Mouse (Mus musculus) stomach, embryonic 15.5 days (tissue): Measurements from ENCODE around the gene Gstm4. TPM values are rescaled to one million over a fixed set of nuclear protein-coding genes. Genes with fewer than 3 reads are reported as not detected.

Source experiments
- ATAC-seq: fragments of 200-750 bp; cut with Nextera tagmentation; 2 replicates; pipeline ENCODE4 v1.8.0; 2017; ENCODE audit warnings: low read depth, moderate number of reproducible peaks, moderate TSS enrichment; ENCODE audit not compliant: insufficient read depth, low FRiP score
- H3K27ac ChIP-seq: fragments of 300-500 bp; sonication (generic); 2 replicates; pipeline ENCODE4 v1.5.1; 2015; ENCODE audit warnings: mild to moderate bottlenecking, inconsistent platforms
- H3K27me3 ChIP-seq: fragments of 300-500 bp; sonication (generic); replicated peaks from 2 replicates; pipeline ENCODE4 v1.6.1; 2015; ENCODE audit warnings: inconsistent platforms
- H3K36me3 ChIP-seq: fragments of 300-500 bp; sonication (generic); 2 replicates; pipeline ENCODE4 v1.6.1; 2015; ENCODE audit warnings: inconsistent platforms
- H3K4me1 ChIP-seq: fragments of 300-500 bp; sonication (generic); 2 replicates; pipeline ENCODE4 v1.6.1; 2015; ENCODE audit warnings: inconsistent platforms
- H3K4me2 ChIP-seq: fragments of 300-500 bp; sonication (generic); 2 replicates; pipeline ENCODE4 v1.6.1; 2015; ENCODE audit warnings: mild to moderate bottlenecking, inconsistent platforms
- H3K4me3 ChIP-seq: fragments of 300-500 bp; sonication (generic); replicated peaks from 2 replicates; pipeline ENCODE4 v1.5.1; 2015; ENCODE audit warnings: inconsistent platforms
- H3K9ac ChIP-seq: fragments of 300-500 bp; sonication (generic); 2 replicates; pipeline ENCODE4 v1.6.1; 2015; ENCODE audit warnings: inconsistent platforms
- H3K9me3 ChIP-seq: fragments of 300-500 bp; sonication (generic); 2 replicates; pipeline ENCODE4 v1.6.1; 2016; ENCODE audit warnings: inconsistent platforms
- WGBS: fragments of 180-500 bp; shearing (Covaris S2); methylation state at CpG from one replicate; pipeline ENCODE4 v1.1.7; 2015; 5-methylcytosine and 5-hydroxymethylcytosine counted together
- polyA plus RNA-seq: library from polyadenylated mRNA; unstranded; fragments of >200 nt; fragmentation: Nextera tagmentation; extraction: Ambion mirVana; gene quantifications from 2 replicates; pipeline ENCODE4 v1.2.1, GENCODE M21; 2015

Gstm4 gene
- polyA plus RNA-seq, 1 experiment from 2014 or later: 23.0 TPM

GRCm38 (mm10) chr3:108068826-108069225 is 24.1 kb upstream of the Gstm4 start:
- no peak overlapping the region for H3K4me3 ChIP-seq
- no peak overlapping the region for H3K9ac ChIP-seq
- H3K9me3 ChIP-seq: no peaks in the 10 kb centered on the region
- WGBS: 20% methylated on average over 1 of the region's 1 CpGs
- no peaks in the 10 kb centered on the region for H3K27me3 ChIP-seq
- peak overlapping the region; percentile 54; the same call in 1 of the 2 replicates for H3K27ac ChIP-seq
- H3K4me2 ChIP-seq: no peak overlapping the region
- ATAC-seq: no peak
- H3K4me1 ChIP-seq: peaks cover 8% of the 10 kb centered on the region; the same call in 1 of the 2 replicates
- no peaks in the 10 kb centered on the region for H3K36me3 ChIP-seq

GRCm38 (mm10) chr3:108067370-108067934 is 22.8 kb upstream of the Gstm4 start:
- H3K4me2 ChIP-seq: no peak overlapping the region
- ATAC-seq: no peak; the same call in 1 of the 2 replicates
- no peak overlapping the region for H3K4me3 ChIP-seq
- peaks cover 8% of the 10 kb centered on the region; the same call in 1 of the 2 replicates for H3K4me1 ChIP-seq
- no peak overlapping the region for H3K9ac ChIP-seq
- H3K9me3 ChIP-seq: no peaks in the 10 kb centered on the region
- WGBS: 55% methylated on average over 6 of the region's 6 CpGs
- H3K27ac ChIP-seq: no peak overlapping the region
- no peaks in the 10 kb centered on the region for H3K36me3 ChIP-seq
- no peaks in the 10 kb centered on the region for H3K27me3 ChIP-seq

- no peak for ATAC-seq
- Histone ChIP-seq H3K27ac (no peak overlapping the region), H3K9ac (no peak overlapping the region), H3K27me3 (no peaks in the 10 kb centered on the region), H3K4me1 (peaks cover 8% of the 10 kb centered on the region; the same call in 1 of the 2 replicates), H3K36me3 (no peaks in the 10 kb centered on the region), H3K9me3 (no peaks in the 10 kb centered on the region), H3K4me2 (no peak overlapping the region), H3K4me3 (no peak overlapping the region)
- WGBS: 78% methylated on average over 9 of the region's 9 CpGs
Measured at GRCm38 (mm10) chr3:108065551-108065950, 20.9 kb upstream of the Gstm4 start.

GRCm38 (mm10) chr3:108064672-108065071 is 20.0 kb upstream of the Gstm4 start:
- ATAC-seq: no peak
- Histone ChIP-seq H3K9me3 (no peaks in the 10 kb centered on the region), H3K4me1 (peaks cover 8% of the 10 kb centered on the region; the same call in 1 of the 2 replicates), H3K9ac (no peak overlapping the region), H3K4me3 (no peak overlapping the region), H3K27ac (no peak overlapping the region), H3K4me2 (no peak overlapping the region), H3K36me3 (no peaks in the 10 kb centered on the region), H3K27me3 (no peaks in the 10 kb centered on the region)
- WGBS: 66% methylated on average over 4 of the region's 4 CpGs

- Histone ChIP-seq H3K4me3 (no peak overlapping the region), H3K4me1 (no peaks in the 10 kb centered on the region), H3K4me2 (no peak overlapping the region), H3K27ac (peak overlapping the region; percentile 44; the same call in 1 of the 2 replicates), H3K36me3 (no peaks in the 10 kb centered on the region), H3K27me3 (no peaks in the 10 kb centered on the region), H3K9me3 (no peaks in the 10 kb centered on the region), H3K9ac (no peak overlapping the region)
- 76% methylated on average over 8 of the region's 8 CpGs for WGBS
- ATAC-seq: no peak
Measured at GRCm38 (mm10) chr3:108062648-108063047, 18.0 kb upstream of the Gstm4 start.

- H3K9me3 ChIP-seq: no peaks in the 10 kb centered on the region
- H3K4me2 ChIP-seq: peak overlapping the region; percentile 39
- H3K9ac ChIP-seq: no peak overlapping the region
- WGBS: 14% methylated on average over 7 of the region's 7 CpGs
- ATAC-seq: 0 out of 2 replicates have a peak, but pooled peaks have one; percentile 4
- H3K4me1 ChIP-seq: no peaks in the 10 kb centered on the region
- no peak overlapping the region for H3K4me3 ChIP-seq
- no peaks in the 10 kb centered on the region for H3K36me3 ChIP-seq
- H3K27me3 ChIP-seq: no peaks in the 10 kb centered on the region
- peak overlapping the region; percentile 52; the same call in 1 of the 2 replicates for H3K27ac ChIP-seq
Measured at GRCm38 (mm10) chr3:108061420-108061819, 16.7 kb upstream of the Gstm4 start.

GRCm38 (mm10) chr3:108050493-108050892 is 5.8 kb upstream of the Gstm4 start:
- Histone ChIP-seq H3K27me3 (no peaks in the 10 kb centered on the region), H3K4me2 (no peak overlapping the region), H3K27ac (no peak overlapping the region), H3K4me3 (no peak overlapping the region), H3K9ac (no peak overlapping the region), H3K4me1 (no peaks in the 10 kb centered on the region), H3K9me3 (no peaks in the 10 kb centered on the region), H3K36me3 (no peaks in the 10 kb centered on the region)
- no peak for ATAC-seq
- 90% methylated on average over 5 of the region's 5 CpGs for WGBS

GRCm38 (mm10) chr3:108048306-108048705 is 3.6 kb upstream of the Gstm4 start:
- no peaks in the 10 kb centered on the region for H3K36me3 ChIP-seq
- no peak for ATAC-seq
- H3K27me3 ChIP-seq: no peaks in the 10 kb centered on the region
- no peak overlapping the region for H3K27ac ChIP-seq
- no peaks in the 10 kb centered on the region for H3K9me3 ChIP-seq
- WGBS: 34% methylated on average over 3 of the region's 3 CpGs
- no peaks in the 10 kb centered on the region for H3K4me1 ChIP-seq
- H3K9ac ChIP-seq: no peak overlapping the region
- no peak overlapping the region for H3K4me3 ChIP-seq
- no peak overlapping the region for H3K4me2 ChIP-seq

- Histone ChIP-seq H3K36me3 (no peaks in the 10 kb centered on the region), H3K4me2 (no peak overlapping the region), H3K9ac (no peak overlapping the region), H3K27me3 (no peaks in the 10 kb centered on the region), H3K9me3 (no peaks in the 10 kb centered on the region), H3K4me3 (no peak overlapping the region), H3K4me1 (no peaks in the 10 kb centered on the region), H3K27ac (no peak overlapping the region)
- ATAC-seq: no peak
- WGBS: 71% methylated on average over 2 of the region's 2 CpGs
Measured at GRCm38 (mm10) chr3:108046944-108047655, 2.4 kb upstream of the Gstm4 start.

GRCm38 (mm10) chr3:108033156-108033555 is 11.5 kb downstream of the Gstm4 start:
- no peak overlapping the region for H3K27ac ChIP-seq
- H3K4me3 ChIP-seq: no peak overlapping the region
- H3K27me3 ChIP-seq: no peaks in the 10 kb centered on the region
- ATAC-seq: no peak
- WGBS: 50% methylated on average over 5 of the region's 5 CpGs
- H3K36me3 ChIP-seq: no peaks in the 10 kb centered on the region
- no peak overlapping the region for H3K9ac ChIP-seq
- H3K9me3 ChIP-seq: no peaks in the 10 kb centered on the region
- no peaks in the 10 kb centered on the region for H3K4me1 ChIP-seq
- no peak overlapping the region for H3K4me2 ChIP-seq

- no peaks in the 10 kb centered on the region for H3K36me3 ChIP-seq
Measured at GRCm38 (mm10) chr3:108032113-108032512, 12.6 kb downstream of the Gstm4 start.

GRCm38 (mm10) chr3:108028641-108029365 is 15.9 kb downstream of the Gstm4 start:
- Histone ChIP-seq H3K36me3 (no peaks in the 10 kb centered on the region), H3K9me3 (no peaks in the 10 kb centered on the region), H3K27ac (no peak overlapping the region), H3K9ac (no peak overlapping the region), H3K4me1 (no peaks in the 10 kb centered on the region), H3K27me3 (no peaks in the 10 kb centered on the region), H3K4me2 (no peak overlapping the region), H3K4me3 (no peak overlapping the region)
- ATAC-seq: no peak
- 84% methylated on average over 4 of the region's 4 CpGs for WGBS

More at GRCm38 (mm10) chr3:108032113-108032512, 12.6 kb downstream of the Gstm4 start:
- no peaks in the 10 kb centered on the region for H3K27me3 ChIP-seq
- no peak overlapping the region for H3K27ac ChIP-seq
- no peak overlapping the region for H3K4me3 ChIP-seq
- no peak for ATAC-seq
- H3K4me1 ChIP-seq: no peaks in the 10 kb centered on the region
- H3K9ac ChIP-seq: no peak overlapping the region
- no peak overlapping the region for H3K4me2 ChIP-seq
- no peaks in the 10 kb centered on the region for H3K9me3 ChIP-seq
